Mouse (Mus musculus): ENCODE results near the gene Ghsr.

The Ghsr gene

GRCm38 (mm10) chr3:27408564-27408963 lies 37.4 kb downstream of the Ghsr start:
- DNase-seq (ENCODE audit: low read depth) = no peak

- no peak for DNase-seq (ENCODE audit: low read depth)
Measured at GRCm38 (mm10) chr3:27411286-27411685, 40.1 kb downstream of the Ghsr start.

- DNase-seq (ENCODE audit: low read depth) = no peak
Measured at GRCm38 (mm10) chr3:27413566-27413965, 42.4 kb downstream of the Ghsr start.

- DNase-seq (ENCODE audit: low read depth) = no peak
Measured at GRCm38 (mm10) chr3:27416786-27417185, 45.6 kb downstream of the Ghsr start.

GRCm38 (mm10) chr3:27418602-27419001 lies 47.5 kb downstream of the Ghsr start:
- DNase-seq (ENCODE audit: low read depth) = no peak

- no peak for DNase-seq (ENCODE audit: low read depth)
Measured at GRCm38 (mm10) chr3:27421980-27422379, 50.8 kb downstream of the Ghsr start.

- DNase-seq (ENCODE audit: low read depth) = no peak
Measured at GRCm38 (mm10) chr3:27422521-27422920, 51.4 kb downstream of the Ghsr start.

- no peak for DNase-seq (ENCODE audit: low read depth)
Measured at GRCm38 (mm10) chr3:27424049-27424667, 53.0 kb downstream of the Ghsr start.

GRCm38 (mm10) chr3:27427406-27427805 lies 56.3 kb downstream of the Ghsr start:
- no peak for DNase-seq (ENCODE audit: low read depth)

Measured in naive thymus-derived CD4-positive, alpha-beta T cell, adult 2 months (primary cell).